Mouse (Mus musculus) heart, postnatal 0 days (tissue): ENCODE measurements around the gene Mov10. TPM values are rescaled to one million over a fixed set of nuclear protein-coding genes. Genes with fewer than 3 reads are reported as not detected.

Source experiments
- ATAC-seq: fragments of 200-750 bp; cut with Nextera tagmentation; 2 replicates; pipeline ENCODE4 v1.8.0; 2017; ENCODE audit warnings: low read depth, moderate number of reproducible peaks, moderate library complexity; ENCODE audit not compliant: insufficient read depth
- DNase-seq: peaks from one replicate; pipeline ENCODE4 v3.0.0-alpha.2; 2016; ENCODE audit warnings: low spot score
- H3K27ac ChIP-seq: fragments of 300-500 bp; sonication (generic); 2 replicates; pipeline ENCODE4 v1.5.1; 2014; ENCODE audit warnings: low read depth, mild to moderate bottlenecking
- H3K27me3 ChIP-seq: fragments of 300-500 bp; sonication (generic); 2 replicates; pipeline ENCODE4 v1.6.1; 2014; ENCODE audit warnings: low read length, mixed read lengths; ENCODE audit not compliant: control insufficient read depth, insufficient read depth
- H3K36me3 ChIP-seq: fragments of 300-500 bp; sonication (generic); replicated peaks from 2 replicates; pipeline ENCODE4 v1.6.1; 2014; ENCODE audit warnings: low read length, mixed read lengths; ENCODE audit not compliant: control insufficient read depth, insufficient read depth
- H3K4me1 ChIP-seq: fragments of 300-500 bp; sonication (generic); 2 replicates; pipeline ENCODE4 v1.6.1; 2014; ENCODE audit warnings: antibody characterized with exemption; ENCODE audit not compliant: control insufficient read depth, insufficient read depth
- H3K4me2 ChIP-seq: fragments of 300-500 bp; sonication (generic); 2 replicates; pipeline ENCODE4 v1.6.1; 2014; ENCODE audit warnings: low read depth, mild to moderate bottlenecking, low read length, moderate library complexity
- H3K4me3 ChIP-seq: fragments of 300-500 bp; sonication (generic); 2 replicates; pipeline ENCODE4 v1.5.1; 2014; ENCODE audit warnings: low read depth, low read length
- H3K9ac ChIP-seq: fragments of 300-500 bp; sonication (generic); replicated peaks from 2 replicates; pipeline ENCODE4 v1.6.1; 2014; ENCODE audit warnings: low read depth, low read length, mixed read lengths
- H3K9me3 ChIP-seq: fragments of 300-500 bp; sonication (generic); replicated peaks from 2 replicates; pipeline ENCODE4 v1.6.1; 2016; ENCODE audit warnings: low read length; ENCODE audit not compliant: control insufficient read depth
- CTCF ChIP-seq: IDR thresholded peaks from 2 replicates; pipeline ENCODE4 v1.5.1; 2016; ENCODE audit warnings: antibody characterized with exemption, control low read depth, low read depth
- EP300 ChIP-seq: IDR thresholded peaks from 2 replicates; pipeline ENCODE4 v1.6.1; 2016; ENCODE audit warnings: antibody characterized with exemption, low read depth
- WGBS: fragments of 180-500 bp; shearing (Covaris S2); extraction: QIAGEN DNeasy Blood & Tissue Kit; methylation state at CpG from one replicate; pipeline ENCODE4 v1.1.7; 2014; 5-methylcytosine and 5-hydroxymethylcytosine counted together
- polyA plus RNA-seq: library from polyadenylated mRNA; unstranded; fragments of >200 nt; fragmentation: Nextera tagmentation; extraction: Ambion mirVana; gene quantifications from 2 replicates; pipeline ENCODE4 v1.2.1, GENCODE M21; 2015
- total RNA-seq: library from RNA; depleted of rRNA; stranded (reverse); fragments of >200 nt; gene quantifications from 2 replicates; pipeline ENCODE4 v1.2.3, GENCODE M21; 2014; ENCODE audit warnings: low replicate concordance

Gene Mov10
- total and polyA plus RNA-seq, 2 experiments from 2014 or later: 14.0 to 20.2 TPM

DNA sequence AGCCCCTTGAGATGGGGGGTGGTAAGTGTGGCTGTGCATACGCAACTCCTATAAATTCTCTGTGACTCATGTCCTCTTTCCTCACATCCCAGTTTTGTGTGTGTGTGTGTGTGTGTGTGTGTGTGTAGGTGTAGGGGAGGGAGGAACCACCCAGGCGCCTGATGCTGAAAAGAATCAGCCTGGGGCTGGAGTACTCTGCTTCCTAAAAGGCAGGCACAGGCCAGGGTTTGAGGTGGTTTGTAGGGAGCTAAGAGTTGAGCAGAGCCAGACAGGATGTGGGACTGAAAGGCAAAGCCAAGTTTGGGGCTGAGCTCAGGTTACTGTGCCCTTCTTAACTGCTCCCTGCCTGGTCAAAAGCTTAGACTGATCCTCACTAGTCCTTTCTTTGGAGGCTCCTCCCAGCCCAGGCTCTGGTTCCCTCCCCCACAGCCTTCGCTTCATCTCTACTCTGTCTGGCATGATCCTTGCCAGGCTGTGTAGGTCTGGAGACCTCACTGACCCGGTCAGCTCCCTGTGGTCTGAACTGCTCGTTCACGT lies 27.9 kb downstream of the Mov10 start:
- Histone ChIP-seq H3K27ac (peak overlapping the region; percentile 92), H3K4me2 (peak overlapping the region; percentile 77), H3K4me3 (peak overlapping the region; percentile 70), H3K9ac (peak overlapping the region; percentile 83), H3K27me3 (no peaks in the 10 kb centered on the region), H3K9me3 (no peaks in the 10 kb centered on the region), H3K4me1 (peaks cover 38% of the 10 kb centered on the region), H3K36me3 (peaks cover 10% of the 10 kb centered on the region)
- peak; percentile 68 for DNase-seq
- WGBS: 10% methylated on average over 6 of the region's 6 CpGs
- ATAC-seq: peak; percentile 3; the same call in 1 of the 2 replicates
- no peak for TF ChIP-seq CTCF
- TF ChIP-seq EP300: no peak

- 6% methylated on average over 13 of the region's 13 CpGs for WGBS
- no peak for ATAC-seq
- Histone ChIP-seq H3K27me3 (no peaks in the 10 kb centered on the region), H3K4me1 (peaks cover 35% of the 10 kb centered on the region), H3K9me3 (no peaks in the 10 kb centered on the region), H3K27ac (peak overlapping the region; percentile 92), H3K36me3 (peaks cover 5% of the 10 kb centered on the region), H3K9ac (peak overlapping the region; percentile 83), H3K4me2 (peak overlapping the region; percentile 77), H3K4me3 (peak overlapping the region; percentile 70)
- TF ChIP-seq EP300 (no peak), CTCF (no peak)
- DNase-seq: peak; percentile 31
These were observed 28.5 kb downstream of the Mov10 start for GRCm38 (mm10) chr3:104789822-104790221.

DNA sequence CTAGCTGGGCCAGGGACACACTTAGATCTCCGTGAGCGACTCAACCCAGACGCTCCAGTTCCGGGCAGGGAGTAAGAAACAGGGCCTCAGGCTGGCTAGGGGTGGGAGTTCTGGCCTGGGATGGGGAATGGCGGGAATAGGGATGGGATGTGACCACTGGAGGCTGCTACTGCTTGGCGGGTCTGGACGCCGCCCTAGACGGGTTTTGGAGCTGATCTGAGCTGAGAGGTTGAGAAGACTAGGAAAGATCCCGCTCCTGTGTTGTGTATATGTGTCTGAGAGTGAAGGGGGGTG lies 29.1 kb downstream of the Mov10 start:
- no peaks in the 10 kb centered on the region for H3K27me3 ChIP-seq
- ATAC-seq: peak; percentile 9

DNA sequence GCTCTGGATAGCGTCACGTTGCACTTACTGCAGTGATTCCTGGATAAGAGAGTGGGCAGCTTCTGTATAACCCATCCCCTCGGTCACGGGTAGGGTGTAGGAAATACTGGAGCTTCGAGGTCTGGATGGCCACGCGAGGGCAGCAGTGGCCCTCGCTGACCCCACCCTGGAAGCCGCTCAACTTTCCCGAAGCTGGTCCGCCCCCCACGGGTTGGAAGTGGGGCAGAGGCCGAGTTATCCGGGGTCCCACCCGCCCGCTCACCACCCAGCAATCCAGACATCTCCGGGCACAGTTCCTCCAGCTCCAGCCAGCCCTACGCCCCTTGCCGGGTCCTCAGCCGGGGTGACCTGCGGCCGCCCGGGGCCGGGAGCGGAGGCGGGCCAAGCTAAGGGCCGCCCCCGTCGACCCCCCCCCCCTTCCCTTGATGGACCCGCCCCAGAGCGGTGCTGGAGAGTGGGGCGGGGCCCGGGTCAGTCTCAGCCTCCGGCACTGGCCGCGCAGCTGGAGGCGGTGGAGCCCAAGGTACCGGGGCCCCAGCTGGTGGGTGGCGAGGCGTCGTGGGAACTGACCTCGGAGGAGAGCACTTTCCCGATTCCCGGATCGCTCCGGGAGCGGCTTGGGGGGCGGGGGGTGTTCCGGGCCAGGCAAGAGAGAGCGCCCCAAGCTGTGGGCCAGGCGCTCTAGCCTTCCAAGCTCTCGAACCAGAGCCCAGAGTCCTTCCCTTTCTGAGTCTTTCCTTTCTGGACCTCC lies 29.6 kb downstream of the Mov10 start:
- Histone ChIP-seq H3K27ac (peak overlapping the region; percentile 92), H3K4me1 (peaks cover 26% of the 10 kb centered on the region), H3K9ac (peak overlapping the region; percentile 83), H3K9me3 (no peaks in the 10 kb centered on the region), H3K36me3 (peaks cover 5% of the 10 kb centered on the region), H3K4me2 (peak overlapping the region; percentile 77), H3K27me3 (no peaks in the 10 kb centered on the region), H3K4me3 (peak overlapping the region; percentile 70)
- 0% methylated on average over 42 of the region's 52 CpGs for WGBS
- ATAC-seq: peak; percentile 88
- peak; percentile 84 for DNase-seq
- TF ChIP-seq EP300: peak; percentile 69
- TF ChIP-seq CTCF: peak; percentile 75

More for the DNA sequence above, 29.1 kb downstream of the Mov10 start:
- DNase-seq: no peak
- H3K27ac ChIP-seq: peak overlapping the region; percentile 92
- H3K9me3 ChIP-seq: no peaks in the 10 kb centered on the region
- H3K4me3 ChIP-seq: peak overlapping the region; percentile 70
- peak overlapping the region; percentile 83 for H3K9ac ChIP-seq
- peaks cover 32% of the 10 kb centered on the region for H3K4me1 ChIP-seq
- 4% methylated on average over 10 of the region's 10 CpGs for WGBS
- peak overlapping the region; percentile 77 for H3K4me2 ChIP-seq
- peaks cover 5% of the 10 kb centered on the region for H3K36me3 ChIP-seq
- no peak for TF ChIP-seq CTCF
- TF ChIP-seq EP300: no peak

GRCm38 (mm10) chr3:104788075-104788474 lies 30.3 kb downstream of the Mov10 start, which contains the start of gene Rhoc:
Gene Rhoc, plus strand, starts transcription at chr3:104788375.
- TF ChIP-seq EP300: no peak
- TF ChIP-seq CTCF: no peak
- DNase-seq (no peak), ATAC-seq (no peak)
- peak within 1 kb of the TSS; percentile 83 for H3K9ac ChIP-seq
- H3K4me3 ChIP-seq: peak within 1 kb of the TSS; percentile 70
- 16% methylated on average over 3 of the region's 3 CpGs for WGBS
- H3K27ac ChIP-seq: peak within 1 kb of the TSS; percentile 92
- H3K4me2 ChIP-seq: peak within 1 kb of the TSS; percentile 77
- H3K36me3 ChIP-seq: peaks cover 4% of the 10 kb centered on the region
- H3K27me3 ChIP-seq: no peaks in the 10 kb centered on the region
- no peaks in the 10 kb centered on the region for H3K9me3 ChIP-seq
- peaks cover 20% of the 10 kb centered on the region for H3K4me1 ChIP-seq
